In genomic region chr14:47086743-47087142, GRCm38 (mm10) we compare ENCODE assay signal across 7 mouse cellular contexts.
DNase-seq lines count a peak whose midpoint lies in the region; ATAC-seq lines count a peak whose summit lies in the region.

No protein-coding gene starts in this region.

- no peaks in the 10 kb centered on the region for H3K27me3 ChIP-seq in intestine, embryonic 15.5 days (replicated peaks)
- no peaks in the 10 kb centered on the region for H3K27me3 ChIP-seq in midbrain, embryonic 11.5 days (ENCODE audit: control insufficient read depth, insufficient read depth, low read length)

- peak overlapping the region; percentile 46 for H3K9ac ChIP-seq in intestine, embryonic 15.5 days
- peak overlapping the region; percentile 54; the same call in 1 of the 2 replicates for H3K9ac ChIP-seq in midbrain, embryonic 11.5 days (ENCODE audit: low read length)

- WGBS in intestine, embryonic 15.5 days: 3% methylated on average over 16 of the region's 16 CpGs
- 5% methylated on average over 16 of the region's 16 CpGs for WGBS in midbrain, embryonic 11.5 days

- no peak overlapping the region for H3K27ac ChIP-seq in intestine, embryonic 15.5 days
- no peak overlapping the region for H3K27ac ChIP-seq in midbrain, embryonic 11.5 days (ENCODE audit: low read depth, low read length)

- 0 out of 2 replicates have a peak, but pooled peaks cover 5% of the 10 kb centered on the region for H3K4me1 ChIP-seq in intestine, embryonic 15.5 days (replicated peaks)
- peaks cover 2% of the 10 kb centered on the region; the same call in 1 of the 2 replicates for H3K4me1 ChIP-seq in midbrain, embryonic 11.5 days (ENCODE audit: control insufficient read depth, insufficient read depth, low read length)

- H3K9me3 ChIP-seq in intestine, embryonic 15.5 days: no peaks in the 10 kb centered on the region
- no peaks in the 10 kb centered on the region for H3K9me3 ChIP-seq in midbrain, embryonic 11.5 days (ENCODE audit: control insufficient read depth, low read length)

- peak; percentile 79 to 91 for DNase-seq in adrenal gland, adult (ENCODE audit: inconsistent age in 2 of 2, low spot score in 1 of 2)
- peak; percentile 95 for DNase-seq in embryo, embryonic 10 days (ENCODE audit: low spot score)
- DNase-seq in gastrocnemius, postnatal 25 days: peak; percentile 72
- peak; percentile 48 to 52 for DNase-seq in left cerebral cortex, postnatal 36 days (ENCODE audit: low spot score in 2 of 2)
- DNase-seq in midbrain, embryonic 11.5 days (ENCODE audit: low spot score, missing footprints): peak; percentile 99
- DNase-seq in skeletal muscle tissue, adult 2 months (ENCODE audit: low read depth, low spot score): peak; percentile 63

- ATAC-seq in intestine, embryonic 15.5 days: peak; percentile 83
- ATAC-seq in midbrain, embryonic 11.5 days (ENCODE audit: low FRiP score): peak; percentile 87

- peak overlapping the region; percentile 30 for H3K4me3 ChIP-seq in intestine, embryonic 15.5 days (replicated peaks)
- peak overlapping the region; percentile 22; the same call in 1 of the 2 replicates for H3K4me3 ChIP-seq in midbrain, embryonic 11.5 days (ENCODE audit: low read depth, low read length)

- peak overlapping the region; percentile 75 for H3K4me2 ChIP-seq in intestine, embryonic 15.5 days (replicated peaks)
- peak overlapping the region; percentile 54 for H3K4me2 ChIP-seq in midbrain, embryonic 11.5 days

- no peaks in the 10 kb centered on the region for H3K36me3 ChIP-seq in intestine, embryonic 15.5 days
- no peaks in the 10 kb centered on the region for H3K36me3 ChIP-seq in midbrain, embryonic 11.5 days (ENCODE audit: control insufficient read depth, insufficient read depth, low read length)

- intact Hi-C loops in left cerebral cortex, postnatal 36 days (cut with DNase I): loop anchor here (2.0 to 5.0 kb wide), 2 partner anchors 79 to 204 kb away; partner anchors contain the start of gene Samd4
